Mouse (Mus musculus) 3T3-L1 (cell line): ENCODE measurements around the gene Bfsp2.
"Not testable (repeated sequence)": the region's sequence is repeated elsewhere in the genome, so short reads cannot be mapped to it uniquely, and the experiment has no call there.

ENCODE experiments used
- DNase-seq: peaks from one replicate; pipeline ENCODE4 v3.0.0-alpha.2; 2015; ENCODE audit warnings: low read depth, low spot score

Gene Bfsp2

DNA sequence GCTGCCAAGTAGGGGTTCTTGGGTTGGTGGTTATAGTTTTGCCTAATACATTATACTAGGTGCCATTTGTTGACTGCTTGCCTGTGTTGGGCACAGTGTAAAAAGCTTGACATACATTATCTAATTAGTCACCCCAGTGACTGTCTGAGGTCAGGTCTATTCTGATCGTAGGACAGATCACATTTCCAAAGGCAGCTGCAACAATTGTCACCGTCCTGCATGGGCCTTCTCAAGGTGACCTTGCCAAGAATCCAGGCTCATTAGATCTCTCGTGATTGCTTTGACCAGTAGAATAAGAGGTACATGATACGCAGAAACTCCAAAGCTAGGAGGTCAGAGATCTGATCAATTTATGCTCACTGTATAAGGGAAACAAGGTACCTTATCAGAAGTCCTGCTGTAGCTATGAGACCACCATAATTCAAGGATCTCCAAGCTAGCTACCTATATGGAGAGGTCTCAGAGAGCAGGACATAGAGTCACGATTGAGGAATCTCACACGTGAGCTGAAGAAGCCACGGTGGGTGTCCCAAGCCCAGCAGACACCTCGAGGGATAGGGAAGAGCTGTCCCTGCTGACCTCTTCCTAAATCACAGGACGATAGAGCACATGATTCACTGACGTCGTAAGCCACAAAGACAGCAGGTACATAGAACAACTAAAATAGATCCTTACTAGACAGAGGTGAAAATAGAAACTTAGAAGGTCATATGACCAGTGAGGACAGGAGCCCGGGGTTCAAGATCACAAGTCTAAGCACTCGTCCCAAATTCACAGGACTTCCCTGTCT, 49.6 kb downstream of the Bfsp2 start:
- DNase-seq, result no peak

DNA sequence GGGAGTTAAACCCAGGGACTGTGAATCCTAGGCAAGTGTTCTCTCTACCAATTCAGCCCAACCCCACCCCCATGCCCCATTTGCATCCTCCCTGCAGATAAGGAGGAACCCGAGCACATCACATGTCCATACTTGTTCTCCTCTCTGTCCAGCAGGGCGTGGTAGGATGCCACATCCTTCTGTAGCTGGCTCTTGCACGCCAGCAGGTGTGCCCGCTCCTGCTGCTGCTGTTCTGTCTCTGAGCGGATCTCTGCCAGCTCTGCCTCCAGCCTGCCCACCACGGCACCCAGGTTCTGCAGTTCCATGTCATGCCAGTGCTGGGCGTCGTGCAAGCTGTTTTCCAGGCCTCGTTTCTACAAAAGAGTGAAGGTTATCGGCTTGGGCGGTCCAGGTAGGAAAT, 53.8 kb downstream of the Bfsp2 start:
- DNase-seq, result no peak

DNA sequence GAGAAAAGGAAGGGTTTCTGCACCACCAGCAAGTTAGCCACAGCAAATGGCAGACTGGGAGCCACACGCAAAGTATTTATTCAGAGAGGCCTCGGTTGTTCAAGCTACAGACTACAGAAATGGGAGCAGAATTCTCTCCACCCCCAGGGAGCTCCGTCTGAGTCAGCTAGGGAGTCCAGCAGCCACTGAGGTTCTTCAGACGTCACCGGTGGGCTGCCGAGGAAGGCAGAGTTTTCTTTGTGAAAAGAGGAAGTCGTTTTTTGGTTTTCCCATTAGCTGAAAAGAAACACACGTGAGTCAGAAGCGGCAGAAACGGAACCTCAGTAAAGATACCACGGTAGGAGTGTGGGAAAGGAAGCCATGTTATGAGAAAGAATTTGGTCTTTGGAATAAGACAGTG, 55.4 kb downstream of the Bfsp2 start:
- DNase-seq, result no peak

DNA sequence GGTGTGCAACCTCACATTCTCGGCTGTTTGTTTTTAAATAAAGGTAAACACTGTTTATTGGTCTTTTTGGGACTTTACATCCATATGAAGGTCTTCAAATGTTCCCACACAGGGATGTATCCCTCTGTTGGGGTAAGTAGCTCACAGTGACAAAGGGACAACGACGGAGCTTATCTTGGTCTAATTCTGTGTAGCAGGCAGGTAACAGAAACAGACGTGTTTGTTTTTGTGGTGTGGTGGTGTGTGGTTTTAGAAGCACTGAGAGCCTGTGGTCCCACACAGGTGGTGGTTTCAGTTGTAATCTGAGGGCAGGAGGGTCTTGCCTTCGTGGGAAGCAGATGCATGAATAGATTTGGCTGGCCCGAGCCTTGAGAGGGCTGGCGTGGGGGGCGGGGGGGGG, 56.3 kb downstream of the Bfsp2 start:
- no peak for DNase-seq

DNA sequence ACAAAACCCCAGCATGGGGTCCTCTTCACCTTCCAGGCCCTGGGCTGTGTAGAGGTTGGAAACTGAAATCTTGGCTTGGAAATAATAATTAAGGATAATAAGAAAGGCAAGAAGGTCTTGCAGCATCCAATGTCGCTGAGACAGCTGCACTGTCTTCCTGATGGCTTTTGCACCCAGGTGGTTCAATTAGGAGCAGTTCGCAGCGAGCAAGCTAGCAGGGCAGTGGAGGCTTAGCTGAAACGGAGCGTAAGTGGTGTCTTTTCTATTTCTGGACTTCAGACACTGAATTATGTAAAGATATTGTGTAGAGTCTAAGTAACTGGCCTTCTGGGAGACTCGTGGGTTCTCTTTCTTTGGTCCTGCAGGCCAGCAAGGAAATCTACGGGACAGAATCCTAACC, 56.8 kb downstream of the Bfsp2 start:
- DNase-seq, result no peak

DNA sequence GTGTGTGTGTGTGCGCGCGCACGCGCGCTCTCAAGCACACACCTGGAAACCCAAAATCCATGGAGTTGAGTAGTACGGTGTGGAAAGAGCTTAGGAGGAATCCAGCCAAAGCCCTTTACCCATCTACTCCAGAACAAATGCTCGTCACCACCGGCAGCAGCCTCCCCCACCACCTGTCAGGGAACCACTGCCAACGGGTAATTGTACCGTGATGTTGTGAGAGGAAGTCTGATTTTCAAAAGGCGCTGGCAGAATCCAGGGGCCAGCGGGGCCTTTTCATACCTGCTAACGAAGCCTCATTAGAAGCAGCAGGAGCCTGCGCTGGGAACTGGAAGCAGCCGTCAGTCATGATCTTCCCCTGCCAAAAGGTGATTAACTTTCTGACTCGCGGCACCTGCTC, 57.4 kb downstream of the Bfsp2 start:
- DNase-seq, result no peak

DNA sequence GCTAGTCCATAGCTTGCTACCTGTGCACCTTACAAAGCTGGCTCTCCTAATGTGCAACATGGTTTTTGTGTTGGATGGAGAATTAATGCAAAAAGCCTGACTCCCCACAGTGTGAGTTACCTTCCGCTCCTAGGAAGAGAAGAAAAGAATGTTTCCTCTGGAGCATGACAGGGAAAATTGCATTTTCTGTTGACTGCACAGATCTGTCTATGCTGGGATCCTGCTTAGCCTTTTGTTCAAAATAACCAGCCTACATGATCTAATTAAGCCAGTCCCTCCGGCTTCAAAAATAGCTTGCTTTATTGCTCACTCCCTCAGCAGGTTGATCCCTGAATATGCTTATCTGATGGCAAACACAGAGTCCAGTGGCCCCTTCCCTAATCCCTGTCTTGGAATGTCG, 59.4 kb downstream of the Bfsp2 start:
- no peak for DNase-seq

DNA sequence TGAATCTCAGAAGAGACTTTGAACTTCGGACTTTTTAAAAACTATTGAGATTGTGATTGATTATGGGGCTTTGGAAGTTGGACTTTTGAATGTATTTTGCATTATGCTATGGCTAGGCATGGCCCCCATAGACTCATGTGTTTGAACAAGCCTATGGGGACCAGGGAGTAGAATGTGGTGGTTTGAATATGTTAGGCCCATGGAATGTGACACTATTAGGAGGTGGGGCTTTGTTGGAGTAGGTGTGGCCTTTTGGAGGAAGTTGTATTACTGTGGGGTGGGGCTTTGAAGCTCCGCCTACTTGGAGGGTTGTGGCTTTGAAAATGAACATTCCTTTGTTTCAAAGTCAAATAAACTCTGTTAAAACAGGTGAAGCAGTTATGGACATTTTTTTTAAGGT, 61.4 kb downstream of the Bfsp2 start:
- no peak for DNase-seq

DNA sequence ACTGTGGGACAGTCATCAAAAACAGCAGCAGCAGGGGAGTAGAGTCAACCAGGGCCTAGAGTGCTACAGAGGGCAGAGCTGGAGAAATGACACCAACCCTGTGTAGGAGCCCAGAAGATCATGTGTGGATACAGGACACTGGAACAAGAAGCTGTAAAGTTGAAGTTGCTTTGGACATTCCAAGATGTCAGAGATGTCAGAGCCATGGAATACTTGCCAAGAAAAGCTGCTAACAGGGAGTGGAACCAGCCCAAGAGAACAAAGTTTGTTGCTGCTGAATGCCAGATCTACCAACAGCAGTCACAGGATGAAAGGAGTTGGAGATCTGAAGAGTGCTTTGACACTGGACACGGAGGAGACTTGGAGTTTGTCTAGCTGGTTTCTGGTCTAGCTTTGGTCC, 62.0 kb downstream of the Bfsp2 start:
- not testable (repeated sequence) for DNase-seq

DNA sequence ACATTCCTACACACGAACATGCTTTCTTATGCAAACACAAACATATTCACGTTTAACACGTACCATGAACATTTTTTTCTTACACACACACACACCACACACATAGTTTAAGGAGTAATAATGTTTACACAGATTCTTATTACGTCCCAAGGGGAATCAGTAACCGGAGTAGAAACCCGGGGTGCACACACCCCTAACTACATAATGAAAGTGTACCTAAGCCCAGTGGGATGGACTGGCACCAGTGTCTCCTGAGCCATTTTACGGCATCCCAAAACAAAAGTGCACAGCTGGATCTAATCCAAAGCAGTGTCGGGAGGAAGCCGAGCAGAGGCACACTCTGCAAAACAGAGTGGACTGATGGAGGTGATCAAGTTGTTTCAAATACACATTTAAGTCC, 66.8 kb downstream of the Bfsp2 start:
- no peak for DNase-seq

DNA sequence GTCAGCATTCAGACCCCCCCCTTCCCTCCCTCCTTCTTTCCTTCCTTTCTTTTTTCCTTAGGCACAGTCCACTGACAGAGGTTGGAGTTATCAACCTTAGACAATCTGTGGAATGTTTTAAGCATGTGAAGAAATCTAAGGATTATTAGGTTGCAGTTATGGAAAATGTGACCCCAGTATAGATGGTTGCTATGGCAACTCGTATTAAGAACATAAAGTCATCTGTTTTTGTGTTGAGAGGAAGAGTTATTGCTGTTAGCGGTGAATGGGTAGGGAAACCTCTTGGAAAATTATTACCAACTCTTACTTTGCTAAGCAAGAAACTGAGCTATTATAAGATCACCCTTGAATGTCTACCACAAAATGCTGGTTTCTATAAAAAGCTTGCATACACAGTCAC, 71.1 kb downstream of the Bfsp2 start:
- DNase-seq, result no peak

DNA sequence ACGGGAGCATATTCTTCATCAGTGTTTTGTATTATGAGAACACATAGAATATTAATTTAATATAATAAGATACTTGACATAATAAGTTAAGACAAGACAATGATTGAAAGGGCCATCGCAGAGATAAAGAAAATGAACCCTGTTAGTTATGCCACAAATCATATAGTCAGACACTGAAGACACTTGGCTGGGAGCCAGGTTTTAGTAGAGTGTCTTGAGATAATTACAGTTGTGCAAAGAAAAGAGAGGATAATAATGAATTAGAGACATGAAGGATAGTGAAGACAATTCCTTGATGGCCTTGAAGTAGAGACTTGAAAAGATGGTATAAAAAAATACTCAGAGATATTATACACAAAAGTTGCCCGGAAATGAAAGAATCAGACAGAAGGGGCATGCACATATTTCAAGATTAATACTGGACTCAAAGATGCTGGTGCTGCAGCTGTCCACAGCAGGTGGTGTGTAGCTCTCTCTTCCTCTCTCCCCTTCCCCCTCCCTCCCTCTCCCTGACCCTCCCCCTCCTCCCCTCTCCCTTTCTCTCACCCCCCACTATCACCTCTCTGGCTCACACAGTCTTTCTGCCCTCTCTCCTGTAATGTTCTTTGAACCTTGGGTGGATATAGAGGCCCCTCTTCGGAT, 72.0 kb downstream of the Bfsp2 start:
- DNase-seq, result no peak

DNA sequence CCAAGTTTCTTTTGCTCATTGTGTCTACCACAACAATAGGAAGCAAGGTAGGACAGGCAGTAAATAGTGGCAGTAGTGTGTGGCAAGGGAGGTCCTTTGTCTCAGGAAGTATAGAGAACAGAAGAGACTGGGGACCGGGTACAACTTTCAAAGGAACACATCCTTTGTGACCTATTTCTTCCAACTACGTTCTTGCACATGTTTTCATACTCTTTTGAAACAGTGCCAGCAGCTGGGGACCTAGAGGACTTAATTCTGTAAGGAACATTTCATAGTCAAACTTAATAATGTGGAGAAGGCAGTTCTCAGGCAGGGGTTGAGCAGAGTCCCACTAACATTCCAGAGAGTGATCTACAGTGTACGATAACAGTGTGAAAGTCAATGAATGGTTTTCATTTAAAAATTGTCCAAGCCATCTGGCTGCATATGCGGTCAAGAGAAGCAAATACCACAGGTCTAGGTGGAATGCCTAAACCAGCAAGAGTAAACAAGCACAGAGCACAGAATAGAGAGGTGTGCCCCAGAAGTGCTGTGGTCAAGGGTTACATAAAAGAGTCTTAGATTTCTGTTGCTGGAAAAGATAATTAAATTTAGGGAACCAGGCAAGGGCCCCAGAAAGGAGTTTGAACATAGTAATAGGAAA, 76.8 kb downstream of the Bfsp2 start:
- no peak for DNase-seq

DNA sequence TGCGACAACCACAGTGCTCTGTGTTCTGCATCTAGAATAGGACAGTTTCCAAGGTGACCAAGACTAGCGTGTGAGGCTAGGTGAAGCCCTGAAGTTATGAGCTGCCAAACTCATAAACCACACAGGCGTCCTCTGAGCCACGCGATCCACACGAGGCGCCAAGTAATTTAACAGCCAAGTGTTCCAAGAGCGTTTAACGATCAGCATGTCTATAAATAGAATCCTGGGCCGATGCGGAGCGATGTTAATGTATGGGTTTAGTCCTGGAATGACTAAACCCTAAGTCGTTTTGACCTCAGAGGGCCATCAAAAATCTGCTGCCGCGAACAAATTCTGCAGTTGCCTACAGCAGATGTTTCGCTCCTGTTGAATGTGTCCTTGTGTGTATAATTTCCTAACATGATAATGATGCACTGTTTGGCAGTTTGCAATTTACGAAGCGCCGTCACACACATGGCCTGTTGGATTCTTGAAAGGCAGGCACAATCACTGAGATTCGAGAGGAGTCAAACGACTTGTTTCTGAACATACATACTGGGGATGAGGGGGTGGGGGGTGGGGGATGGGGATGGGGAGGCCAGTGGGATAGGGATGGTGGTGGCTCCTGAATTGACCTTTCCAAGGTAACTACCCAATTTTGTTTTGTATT, 81.6 kb downstream of the Bfsp2 start:
- no peak for DNase-seq

DNA sequence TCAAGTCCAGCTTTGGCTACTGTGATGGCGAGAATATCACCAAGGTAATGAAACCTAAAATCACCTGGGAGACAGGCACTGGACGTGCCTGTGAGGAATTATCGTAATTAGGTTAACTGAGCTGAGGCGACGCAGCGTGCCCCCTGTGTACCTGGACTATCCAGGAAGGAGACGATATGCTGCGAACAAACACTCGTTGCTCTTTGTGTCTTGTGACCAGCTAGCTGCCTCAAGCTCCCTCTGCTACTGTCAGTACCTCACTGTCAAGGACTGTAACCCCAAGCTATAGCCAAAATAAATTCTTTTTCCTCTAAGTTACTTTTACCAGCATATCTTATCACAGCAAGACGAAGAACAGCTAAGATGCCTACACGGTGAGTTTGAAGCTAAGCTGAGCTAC, 87.0 kb downstream of the Bfsp2 start:
- no peak for DNase-seq

DNA sequence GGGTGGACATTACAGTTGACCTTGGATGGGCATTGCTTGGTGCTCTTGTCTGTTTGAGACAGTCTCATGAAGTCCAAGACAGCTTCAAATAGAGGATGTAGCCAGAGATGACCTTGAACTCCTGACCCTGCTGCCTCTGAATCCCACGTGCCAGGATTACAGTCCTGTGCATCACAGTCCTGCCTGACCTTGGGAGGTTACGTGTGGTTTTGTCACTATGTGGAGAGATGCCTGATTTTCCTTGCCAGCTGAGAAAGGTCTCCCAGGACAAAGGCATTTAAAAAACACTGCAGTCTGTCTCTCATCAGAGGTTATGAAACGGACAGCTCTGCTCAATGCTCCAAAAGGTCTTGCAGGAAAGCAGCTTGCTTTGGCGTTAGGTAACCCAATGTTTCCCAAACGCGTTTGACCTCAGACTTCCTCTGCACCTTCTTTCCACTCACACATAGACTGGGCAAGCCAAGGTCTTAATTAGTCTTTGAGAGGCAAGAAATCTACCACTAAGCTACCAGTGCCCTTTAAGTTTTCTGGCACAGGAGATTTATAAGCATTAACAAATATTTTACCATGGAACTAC, 88.3 kb downstream of the Bfsp2 start:
- no peak for DNase-seq

DNA sequence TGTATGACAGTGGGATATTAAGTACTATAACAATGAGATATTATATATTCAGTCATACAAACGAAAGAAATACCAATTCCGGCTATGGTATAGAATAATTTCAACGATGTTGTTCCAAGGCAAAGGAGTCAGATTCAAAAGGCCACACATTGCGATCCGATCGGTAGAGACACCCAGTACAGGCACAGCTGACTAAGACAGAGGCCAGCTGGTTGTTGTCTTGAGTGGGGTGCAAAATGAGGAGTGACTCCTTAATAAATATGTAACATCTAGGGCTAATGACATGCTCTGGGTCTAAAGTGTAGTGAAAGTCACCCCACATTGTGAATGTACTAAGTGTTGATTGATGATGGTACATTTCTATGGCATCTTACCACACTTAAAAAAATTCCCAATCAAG, 91.0 kb downstream of the Bfsp2 start:
- DNase-seq, result no peak

DNA sequence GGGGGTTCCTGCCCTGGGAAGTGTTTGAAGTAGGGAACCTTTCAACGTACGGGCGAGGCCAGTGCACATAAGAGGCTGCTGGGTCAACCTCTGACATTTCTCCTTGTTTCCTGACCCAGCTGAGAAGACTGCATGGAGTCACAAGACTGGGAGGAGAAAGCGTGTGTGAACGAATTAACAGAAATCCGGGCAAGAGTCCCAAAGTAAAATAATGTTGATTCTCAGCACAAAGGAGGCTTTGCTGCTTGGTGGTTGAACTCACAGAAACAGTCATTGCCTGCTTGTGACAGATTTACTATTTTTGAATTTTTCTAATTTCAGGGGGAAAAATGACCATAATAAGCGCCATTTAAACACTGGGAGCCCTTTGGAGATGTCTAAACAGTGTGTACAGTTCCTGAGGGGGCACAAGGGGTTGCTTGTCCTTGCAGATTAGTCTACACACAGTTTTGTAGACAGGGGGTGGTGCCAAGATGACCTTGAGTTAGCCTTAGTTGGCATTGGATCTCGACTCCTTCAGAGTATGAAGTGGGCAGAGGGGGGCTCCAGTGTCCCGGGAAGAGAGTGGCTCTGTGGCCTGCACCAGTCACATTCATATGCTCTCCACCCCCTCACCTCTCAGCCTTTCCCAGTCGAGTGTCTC, 93.1 kb downstream of the Bfsp2 start:
- DNase-seq, result no peak

DNA sequence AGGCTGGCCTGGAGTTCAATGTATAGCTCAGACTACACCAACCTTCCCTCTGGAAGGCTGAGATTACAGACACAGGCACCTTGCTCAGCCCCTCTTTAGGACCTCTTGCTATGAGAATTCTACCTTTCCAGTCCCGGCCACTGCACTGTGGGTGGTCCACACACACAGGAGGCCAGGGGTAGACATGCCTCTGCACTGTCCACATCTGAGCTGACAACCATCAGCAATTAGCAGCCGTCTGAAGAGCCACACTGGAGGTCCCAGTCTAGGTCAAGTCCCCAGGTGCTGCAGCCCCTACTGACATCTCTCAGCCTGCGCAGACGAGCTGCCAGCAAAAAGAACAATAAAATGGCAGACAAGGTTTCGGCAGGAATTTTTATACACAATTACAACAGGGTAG, 93.6 kb downstream of the Bfsp2 start:
- no peak for DNase-seq

DNA sequence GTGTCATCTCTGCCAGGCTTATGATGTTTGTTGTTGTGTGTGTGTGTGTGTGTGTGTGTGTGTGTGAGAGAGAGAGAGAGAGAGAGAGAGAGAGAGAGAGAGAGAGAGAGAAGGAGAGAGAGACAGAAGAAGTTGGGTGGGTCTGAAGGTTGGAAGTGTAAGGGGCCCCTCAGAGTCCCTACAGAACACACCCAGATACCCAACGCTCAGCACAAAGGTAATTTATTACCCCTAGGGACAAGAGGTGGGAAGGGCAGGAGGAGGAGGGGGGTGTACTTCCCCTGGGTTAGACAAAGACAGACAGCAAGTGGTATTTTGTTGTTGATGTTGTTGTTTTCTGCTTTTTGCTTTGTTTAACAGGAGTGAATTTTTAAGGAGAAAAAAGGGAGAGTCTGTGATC, 94.6 kb downstream of the Bfsp2 start:
- no peak for DNase-seq

DNA sequence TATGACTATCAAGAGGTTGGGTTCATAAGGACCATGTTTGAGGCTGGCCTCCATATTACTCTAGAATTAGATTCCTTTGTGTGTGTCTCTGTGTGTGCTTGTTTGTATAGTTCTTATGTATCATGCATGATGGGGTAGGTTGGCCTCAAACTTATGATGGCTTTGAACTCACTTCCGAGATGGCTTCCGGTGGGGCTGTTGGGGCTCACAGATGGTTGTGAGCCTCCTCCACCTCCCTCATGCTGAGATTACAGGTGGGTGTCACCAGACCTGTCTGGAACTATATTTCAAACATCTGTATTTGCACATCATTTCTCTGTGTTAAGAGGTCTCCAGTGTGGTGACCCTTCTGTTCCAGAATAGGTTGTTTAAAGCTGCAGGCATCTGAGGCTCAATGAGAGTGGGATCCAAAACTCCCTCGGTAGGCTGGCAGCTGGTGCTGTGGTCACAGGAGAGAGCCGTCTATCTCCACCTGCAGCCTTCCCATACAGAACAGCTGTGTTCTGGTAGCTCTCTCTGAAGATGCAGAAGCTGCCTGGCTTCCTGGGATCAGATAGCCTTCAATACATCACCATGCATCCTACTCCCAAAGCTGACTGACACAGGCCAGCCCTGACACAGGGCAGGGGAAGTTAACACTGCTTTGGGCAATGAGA, 96.0 kb downstream of the Bfsp2 start:
- DNase-seq, result no peak
